Mouse (Mus musculus) lung, postnatal 0 days (tissue): ENCODE measurements around the gene Omt2b.
"Not testable (repeated sequence)": the region's sequence is repeated elsewhere in the genome, so short reads cannot be mapped to it uniquely, and the experiment has no call there.

Experiments used
- CTCF ChIP-seq: IDR thresholded peaks from 2 replicates; pipeline ENCODE4 v1.5.1; 2016; ENCODE audit warnings: antibody characterized with exemption, mild to moderate bottlenecking
- EP300 ChIP-seq: IDR thresholded peaks from 2 replicates; pipeline ENCODE4 v1.6.1; 2016; ENCODE audit warnings: antibody characterized with exemption, mild to moderate bottlenecking, control low read depth

GRCm38 (mm10) chr9:78289723-78290122 is 37.7 kb upstream of the Omt2b start, which contains the start of gene Gm10639:
- not testable (repeated sequence) for TF ChIP-seq CTCF, EP300
